Mouse (Mus musculus) gastrocnemius, adult 18-20 months (tissue): Measurements from ENCODE around the gene Sema5a. TPM values are rescaled to one million over a fixed set of nuclear protein-coding genes. Genes with fewer than 3 reads are reported as not detected.
A peak's percentile ranks its signal among the peaks of the same experiment; 100 is the strongest.

ENCODE experiments used
- DNase-seq: peaks from one replicate; pipeline ENCODE4 v3.0.0; 2021; ENCODE audit warnings: low spot score
- total RNA-seq, 2 experiments: library from RNA; stranded (reverse); gene quantifications; 2 replicates each; pipeline ENCODE4 v1.2.3; 2021

Gene Sema5a
- total RNA-seq, 2 experiments from 2014 or later, result 2.3 to 2.9 TPM

- peak; percentile 81 for DNase-seq
Measured at GRCm38 (mm10) chr15:32245837-32246670, 1.4 kb downstream of the Sema5a start.

- DNase-seq, result no peak
Measured at GRCm38 (mm10) chr15:32247281-32247680, 2.7 kb downstream of the Sema5a start.

GRCm38 (mm10) chr15:32254806-32255205, 10.2 kb downstream of the Sema5a start:
- DNase-seq, result no peak

- DNase-seq, result no peak
Measured at GRCm38 (mm10) chr15:32257340-32257739, 12.7 kb downstream of the Sema5a start.

- peak; percentile 9 for DNase-seq
Measured at GRCm38 (mm10) chr15:32257886-32258319, 13.3 kb downstream of the Sema5a start.

- no peak for DNase-seq
Measured at GRCm38 (mm10) chr15:32259362-32260096, 14.9 kb downstream of the Sema5a start.

- no peak for DNase-seq
Measured at GRCm38 (mm10) chr15:32260942-32261341, 16.3 kb downstream of the Sema5a start.

- DNase-seq, result no peak
Measured at GRCm38 (mm10) chr15:32263651-32264050, 19.0 kb downstream of the Sema5a start.

- DNase-seq, result no peak
Measured at GRCm38 (mm10) chr15:32264822-32265377, 20.3 kb downstream of the Sema5a start.

- no peak for DNase-seq
Measured at GRCm38 (mm10) chr15:32265378-32265934, 20.8 kb downstream of the Sema5a start.

GRCm38 (mm10) chr15:32266122-32266820, 21.7 kb downstream of the Sema5a start:
- DNase-seq, result no peak

- DNase-seq, result no peak
Measured at GRCm38 (mm10) chr15:32270106-32270505, 25.5 kb downstream of the Sema5a start.

GRCm38 (mm10) chr15:32273925-32274324, 29.3 kb downstream of the Sema5a start:
- DNase-seq, result peak; percentile 38

- no peak for DNase-seq
Measured at GRCm38 (mm10) chr15:32275020-32275419, 30.4 kb downstream of the Sema5a start.

GRCm38 (mm10) chr15:32278600-32278999, 34.0 kb downstream of the Sema5a start:
- DNase-seq, result no peak

GRCm38 (mm10) chr15:32281374-32281773, 36.8 kb downstream of the Sema5a start:
- peak; percentile 15 for DNase-seq

GRCm38 (mm10) chr15:32284688-32285087, 40.1 kb downstream of the Sema5a start:
- DNase-seq, result no peak

- DNase-seq, result peak; percentile 55
Measured at GRCm38 (mm10) chr15:32286296-32286695, 41.7 kb downstream of the Sema5a start.

- DNase-seq, result no peak
Measured at GRCm38 (mm10) chr15:32288480-32288879, 43.9 kb downstream of the Sema5a start.

GRCm38 (mm10) chr15:32291000-32291399, 46.4 kb downstream of the Sema5a start:
- DNase-seq, result no peak

GRCm38 (mm10) chr15:32296523-32296922, 51.9 kb downstream of the Sema5a start:
- no peak for DNase-seq
